Mouse (Mus musculus) right cerebral cortex, postnatal 14 days (tissue): ENCODE data around the gene Sppl2b.

Source experiments
- DNase-seq: peaks from one replicate; pipeline ENCODE4 v3.0.0; 2022

Gene Sppl2b

DNA sequence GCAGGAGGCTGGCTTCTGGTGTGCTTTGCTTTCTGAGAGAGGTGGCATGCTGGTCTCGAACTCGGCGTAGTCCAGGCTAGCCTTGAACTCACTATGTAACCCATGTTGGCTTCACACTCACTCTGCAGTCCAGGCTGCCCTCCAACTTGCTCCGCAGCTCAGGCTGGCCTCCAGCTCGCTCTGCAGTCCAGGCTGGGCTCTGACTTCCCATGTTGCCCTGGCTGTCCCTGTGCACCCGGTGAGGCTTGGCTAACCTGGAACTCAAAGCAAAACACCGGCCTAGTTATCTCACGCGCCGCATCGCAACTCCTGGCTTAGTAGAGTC is 636 bp downstream of the Sppl2b start:
- DNase-seq = no peak

DNA sequence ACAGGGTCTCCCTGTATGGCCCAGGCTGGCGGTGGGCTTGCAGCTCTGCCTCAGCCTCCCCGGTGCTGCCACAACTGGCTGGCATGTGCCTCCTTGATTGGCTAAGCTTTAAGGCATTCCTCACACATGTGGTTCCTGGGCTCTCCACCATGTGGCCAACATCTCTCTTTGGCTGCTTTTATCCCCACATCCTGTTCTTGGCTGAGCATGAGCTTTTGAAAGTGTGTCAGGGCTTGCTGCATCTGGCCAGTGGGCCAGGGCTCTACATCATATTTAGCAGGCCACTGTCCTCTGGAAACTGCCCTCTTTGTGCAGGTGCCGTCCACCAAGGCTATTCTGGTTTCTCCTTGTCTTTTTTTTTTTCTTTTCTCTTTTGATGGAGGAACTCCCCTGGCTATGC is 1.2 kb downstream of the Sppl2b start:
- no peak for DNase-seq

DNA sequence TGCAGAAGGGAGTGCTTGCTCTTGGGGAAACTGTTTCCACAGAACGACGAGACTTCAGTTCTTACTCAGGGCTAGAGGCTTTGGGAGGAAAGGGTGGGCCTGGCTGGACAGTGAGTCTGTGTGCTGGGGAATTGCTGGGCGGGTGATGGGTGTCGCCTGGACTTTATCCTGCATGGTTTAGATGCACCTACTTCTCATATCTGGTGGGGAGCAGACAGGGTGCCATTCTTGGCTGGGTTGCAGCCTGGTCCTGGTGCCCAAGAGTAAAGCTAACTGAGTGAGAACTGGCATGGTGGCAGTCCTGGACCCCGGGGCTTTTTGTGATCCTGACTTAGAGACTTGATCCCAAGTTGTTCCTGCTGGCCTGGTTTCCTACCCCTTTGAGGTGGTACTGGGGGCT is 1.8 kb downstream of the Sppl2b start:
- DNase-seq = no peak

DNA sequence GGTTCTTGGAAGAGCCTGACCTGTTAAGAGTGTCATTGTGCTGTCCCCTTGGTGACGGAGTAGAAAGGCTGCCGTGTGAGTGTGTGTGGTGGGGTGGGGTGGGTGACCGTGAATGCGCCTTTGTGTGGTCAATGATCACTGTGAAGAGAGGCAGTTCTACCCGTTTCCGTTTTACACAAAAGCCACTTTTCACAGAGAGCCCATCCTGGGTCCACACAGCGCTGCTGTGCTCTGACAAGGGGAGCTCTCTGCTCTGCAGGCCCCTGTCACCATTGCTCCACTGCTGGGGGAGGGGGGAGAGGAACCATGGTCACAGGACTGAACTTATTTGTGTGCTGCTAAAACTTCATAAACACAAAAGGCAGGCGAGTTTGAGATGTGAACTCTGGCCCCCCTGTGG is 2.3 kb downstream of the Sppl2b start:
- no peak for DNase-seq

DNA sequence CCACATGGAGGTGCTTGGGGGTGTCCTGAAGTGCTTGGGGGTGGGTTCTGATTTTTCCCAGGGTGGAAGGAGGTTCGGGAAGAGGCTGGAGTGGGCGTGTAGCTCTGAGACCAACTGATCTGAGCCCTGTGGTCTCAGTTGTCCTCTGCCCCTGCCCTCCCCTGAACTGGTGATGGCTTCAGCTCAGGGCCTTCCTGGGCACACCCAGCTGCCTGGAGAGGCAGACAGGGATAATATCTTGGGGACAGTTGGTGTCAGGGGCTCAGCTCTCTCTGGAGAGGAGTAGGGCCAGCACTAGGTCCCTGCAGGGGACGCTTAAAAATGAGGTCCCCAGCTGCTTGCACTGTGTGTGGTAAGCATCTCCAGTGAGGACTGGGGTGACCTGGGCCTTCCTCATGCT is 2.8 kb downstream of the Sppl2b start:
- DNase-seq = no peak

DNA sequence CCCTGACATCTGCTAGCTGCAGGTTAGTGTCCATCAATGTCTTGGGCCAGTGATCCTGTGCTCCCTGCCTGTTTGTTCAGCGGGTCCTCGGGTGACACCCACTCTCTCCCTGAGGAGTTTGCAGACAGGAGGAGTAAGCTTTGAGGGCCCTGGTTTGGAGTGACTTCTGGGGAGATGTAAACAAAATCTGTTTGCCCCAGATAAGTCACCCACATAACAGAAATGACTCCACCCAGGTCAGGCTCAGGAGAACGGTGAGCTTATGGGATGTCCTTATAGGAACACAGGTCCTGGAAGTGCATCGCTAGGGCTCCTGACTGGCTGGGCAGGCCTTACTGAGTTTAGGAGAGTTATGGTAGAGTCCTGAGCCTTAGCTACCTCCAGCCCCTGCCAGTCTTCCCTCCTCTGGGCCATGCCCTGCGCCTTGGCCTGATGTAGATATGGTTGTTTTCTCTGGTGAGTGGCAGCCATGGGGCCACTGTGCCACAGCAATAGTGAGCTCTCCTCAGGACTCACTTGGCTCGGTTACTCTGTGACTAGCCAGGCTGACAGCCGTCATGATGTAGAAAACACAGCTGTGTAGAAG is 3.4 kb downstream of the Sppl2b start:
- DNase-seq = no peak

DNA sequence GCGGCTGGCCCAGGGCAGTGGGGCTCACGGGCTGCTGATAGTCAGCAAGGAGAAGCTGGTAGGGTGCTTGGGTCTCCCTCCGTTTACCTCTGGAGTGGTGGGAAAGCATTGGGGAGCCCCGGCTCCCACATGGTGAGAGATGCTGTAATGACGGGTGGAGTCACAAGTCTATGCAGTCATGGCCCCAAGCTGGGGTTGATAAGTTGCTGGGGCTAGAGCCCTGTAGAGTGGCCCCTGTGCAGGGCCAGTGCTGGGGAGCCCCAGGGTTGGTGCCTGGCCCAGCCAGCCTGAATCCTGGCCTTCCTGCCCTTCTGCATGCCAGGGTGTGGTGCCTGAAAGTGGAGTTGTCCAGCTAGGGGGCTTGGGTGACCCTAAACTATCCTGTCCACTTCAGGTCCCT is 7.2 kb downstream of the Sppl2b start:
- no peak for DNase-seq

DNA sequence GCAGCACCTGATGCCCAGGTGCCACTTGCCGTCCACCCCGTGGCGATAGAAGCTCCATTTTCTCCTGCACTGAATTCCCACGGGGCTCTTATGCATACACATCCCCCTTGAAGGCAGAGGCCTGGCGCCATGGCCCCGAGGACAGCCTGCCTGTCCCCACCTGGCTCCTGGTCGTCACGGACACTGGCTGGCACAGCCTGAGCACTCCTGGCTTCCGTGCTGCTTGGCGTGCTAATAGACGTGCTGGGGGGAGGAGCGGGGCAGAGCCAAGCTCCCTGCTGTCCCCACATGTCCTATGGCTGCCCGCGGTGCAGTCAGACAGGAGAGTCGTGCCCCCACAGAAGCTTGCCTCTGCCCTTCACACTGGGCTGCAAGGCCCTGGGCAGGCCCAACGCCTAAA is 9.4 kb downstream of the Sppl2b start:
- DNase-seq = no peak

DNA sequence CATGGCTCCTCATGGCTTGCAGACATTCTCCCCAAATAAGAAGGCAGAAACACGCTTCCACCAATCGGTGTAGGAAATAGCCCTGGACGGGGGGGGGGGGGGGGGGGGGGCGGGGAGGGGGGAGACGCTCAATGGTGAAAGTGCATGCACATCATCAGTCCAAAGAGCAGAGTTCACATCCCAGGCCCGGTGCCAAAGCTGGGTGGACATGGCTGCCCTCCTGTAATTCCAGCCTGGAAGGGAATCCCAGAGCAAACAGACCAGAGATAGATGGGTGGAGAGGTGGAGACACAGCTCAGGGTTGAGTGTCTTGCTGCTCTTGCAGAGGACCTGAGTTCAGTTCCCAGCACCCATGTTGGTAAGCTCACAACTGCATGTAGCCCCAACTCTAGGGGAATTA is 15.9 kb downstream of the Sppl2b start:
- no peak for DNase-seq

DNA sequence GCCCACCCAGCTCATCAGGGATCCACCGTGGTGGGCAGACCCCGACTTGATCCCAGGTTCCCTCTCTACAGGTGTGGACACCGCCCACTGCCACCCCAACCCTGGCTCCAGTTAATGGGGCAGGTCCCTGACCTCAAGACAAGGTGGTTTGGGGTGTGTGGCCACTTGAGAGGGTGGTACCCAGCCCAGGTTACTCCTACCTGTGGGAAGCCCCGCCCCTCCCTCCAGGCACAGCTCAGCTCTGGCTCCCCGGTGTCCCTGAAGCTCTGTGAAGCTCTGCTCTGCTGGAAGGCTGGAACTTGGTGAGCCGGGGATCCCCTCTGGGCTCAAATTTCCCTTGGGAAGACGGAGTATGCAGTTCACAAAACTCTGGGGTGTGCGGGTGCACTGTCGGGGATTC is 16.5 kb downstream of the Sppl2b start, which contains the start of gene Tmprss9:
Gene Tmprss9 (plus strand): TSS at position 268 of the 400 bp plus-strand sequence.
- no peak for DNase-seq

DNA sequence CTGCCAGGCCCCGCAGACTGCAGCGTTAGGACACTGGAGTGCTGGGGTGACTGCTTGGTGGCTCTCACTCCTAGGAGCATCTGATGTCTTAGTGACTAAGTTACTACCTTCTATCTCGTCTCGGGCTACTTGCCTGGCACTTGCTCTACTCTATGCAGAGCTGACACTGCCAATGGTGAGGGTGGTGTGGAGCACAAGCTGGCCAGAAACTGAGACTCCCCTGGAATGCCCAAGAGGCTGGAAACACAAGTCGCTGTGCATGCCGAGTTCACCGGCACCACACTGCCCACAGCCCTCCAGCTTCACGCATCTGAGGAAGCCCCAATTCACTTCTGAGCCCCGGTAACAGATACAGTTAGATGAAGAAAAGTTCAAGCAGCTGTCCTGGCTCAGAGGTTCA is 19.0 kb downstream of the Sppl2b start:
- DNase-seq = no peak

DNA sequence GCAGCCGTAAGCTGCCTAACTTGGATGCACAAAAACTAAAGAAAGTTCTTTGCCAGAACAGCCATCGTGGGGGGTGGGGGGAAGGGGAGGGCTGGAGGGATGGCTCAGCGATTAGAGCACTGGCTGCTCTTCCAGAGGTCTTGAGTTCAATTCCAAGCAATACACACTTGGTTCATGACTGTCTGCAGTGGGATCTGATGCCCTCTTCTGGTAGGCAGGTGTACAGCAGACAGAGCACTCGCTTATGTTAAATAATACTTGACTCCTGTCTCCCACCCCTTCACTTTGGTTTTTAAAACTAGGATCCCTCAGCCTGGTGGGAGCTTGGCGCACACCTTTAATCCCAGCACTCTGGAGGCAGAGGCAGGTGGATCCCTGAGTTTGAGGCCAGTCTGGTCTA is 21.0 kb downstream of the Sppl2b start:
- DNase-seq = peak; percentile 53

DNA sequence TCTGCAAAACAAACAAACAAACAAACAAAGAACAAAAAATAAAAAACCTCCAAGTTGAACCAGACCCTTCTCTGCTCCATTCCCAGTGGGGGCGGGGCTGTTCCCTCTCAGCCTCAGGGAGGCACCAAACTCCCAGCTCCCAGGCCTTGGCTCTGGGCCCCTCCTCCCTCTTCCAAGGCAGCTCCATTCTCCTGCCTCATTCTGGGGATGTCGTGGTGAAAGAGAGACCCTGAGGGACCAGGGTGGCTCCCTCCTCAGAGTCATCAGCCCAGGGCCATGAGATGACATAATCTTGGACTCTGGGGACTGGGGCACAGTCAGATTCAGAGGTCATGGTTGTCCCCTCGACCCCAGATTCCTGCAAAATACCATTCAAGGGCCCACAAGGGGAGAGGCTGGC is 21.5 kb downstream of the Sppl2b start:
- no peak for DNase-seq

DNA sequence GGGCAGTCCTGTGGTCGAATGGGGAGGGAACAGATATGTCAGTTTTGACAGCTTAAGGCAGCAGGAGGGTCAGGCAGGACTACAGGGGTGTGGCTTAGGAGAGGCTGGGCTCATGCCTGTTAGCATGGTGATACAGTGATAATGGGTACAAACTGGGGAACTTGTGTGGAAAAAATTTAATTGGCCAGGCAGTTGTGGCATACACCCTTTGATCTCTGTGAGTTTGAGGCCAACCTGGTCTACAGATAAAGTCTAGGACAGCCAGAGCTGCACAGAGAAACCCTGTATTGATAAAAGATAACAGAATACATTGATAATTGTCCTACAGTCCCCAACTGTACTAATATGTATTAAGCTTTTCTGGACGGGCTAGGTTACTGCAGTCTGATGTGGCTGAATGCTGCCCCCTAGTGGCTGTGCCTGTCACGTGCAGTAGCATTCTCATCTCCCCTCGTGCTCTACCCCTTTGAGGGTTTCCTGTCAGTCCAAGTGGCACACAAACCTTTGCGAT is 25.1 kb downstream of the Sppl2b start:
- DNase-seq = peak; percentile 67

DNA sequence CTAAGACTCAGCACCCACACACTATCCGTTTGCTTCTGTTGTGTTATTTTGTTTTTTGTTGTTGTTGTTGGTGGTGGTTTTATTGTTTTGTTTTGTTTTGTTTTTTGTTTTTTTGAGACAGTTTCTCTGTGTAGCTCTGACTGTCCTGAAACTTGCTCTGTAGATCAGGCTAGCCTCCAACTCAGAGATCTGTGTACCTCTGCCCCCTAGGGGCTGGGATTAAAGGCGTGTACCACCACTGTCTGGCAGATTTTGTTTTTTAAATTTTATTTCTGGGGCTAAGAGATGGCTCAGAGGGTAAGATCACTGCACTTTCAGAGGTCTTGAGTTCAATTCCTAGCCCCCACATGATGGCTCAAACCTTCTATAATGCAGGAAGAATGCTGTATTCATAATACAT is 25.8 kb downstream of the Sppl2b start:
- DNase-seq = no peak

DNA sequence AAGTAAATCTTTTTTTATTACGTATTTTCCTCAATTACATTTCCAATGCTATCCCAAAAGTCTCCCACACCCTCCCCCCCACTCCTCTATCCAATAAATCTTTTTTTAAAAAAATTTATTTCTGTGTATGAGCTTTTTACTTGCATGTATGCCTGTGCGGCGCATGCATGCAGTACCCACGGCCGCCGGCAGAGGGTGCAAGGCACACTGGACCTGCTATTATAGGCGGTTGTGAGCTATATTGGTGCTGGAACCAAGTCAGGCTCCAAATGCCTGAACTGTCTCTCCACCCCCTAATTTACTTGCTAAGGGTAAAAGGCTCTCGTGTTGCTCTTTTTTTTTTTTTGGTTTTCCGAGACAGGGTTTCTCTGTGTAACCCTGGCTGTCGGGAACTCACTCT is 26.2 kb downstream of the Sppl2b start:
- DNase-seq = peak; percentile 74

DNA sequence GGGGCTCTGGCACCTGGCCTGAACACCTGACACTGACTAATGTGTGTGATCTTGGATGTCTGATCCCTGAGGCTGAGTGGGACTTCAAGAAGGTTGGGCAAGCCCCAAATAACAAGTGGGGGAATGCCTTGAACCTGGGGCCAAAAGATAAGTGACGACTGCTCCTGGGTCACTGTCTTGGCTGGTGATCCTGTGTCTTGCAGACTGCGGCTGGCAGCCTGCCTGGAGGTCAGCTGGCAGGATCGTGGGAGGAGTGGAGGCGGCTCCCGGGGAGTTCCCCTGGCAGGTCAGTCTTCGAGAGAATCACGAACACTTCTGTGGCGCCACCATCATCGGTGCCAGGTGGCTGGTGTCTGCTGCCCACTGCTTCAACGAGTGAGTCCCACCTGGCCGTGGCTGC is 32.1 kb downstream of the Sppl2b start:
- no peak for DNase-seq

DNA sequence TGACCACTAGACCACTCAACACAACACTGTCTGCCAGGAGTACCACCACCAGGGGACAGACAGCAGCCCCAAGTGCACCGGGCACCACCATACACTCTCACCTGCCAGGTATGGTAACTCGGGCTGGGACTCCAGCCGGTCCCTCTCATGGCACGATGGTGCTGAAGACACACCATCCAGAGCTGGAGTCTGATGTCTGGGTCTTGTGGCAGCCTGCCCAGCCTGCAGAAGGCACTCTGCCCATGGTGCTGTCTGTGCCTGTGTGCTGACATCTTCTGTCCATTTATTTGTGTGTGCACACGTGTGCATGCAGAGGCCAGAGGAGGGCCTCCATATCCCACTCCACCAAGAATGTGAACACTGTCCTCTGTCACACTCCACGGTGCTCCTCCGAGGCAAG is 40.0 kb downstream of the Sppl2b start:
- no peak for DNase-seq

DNA sequence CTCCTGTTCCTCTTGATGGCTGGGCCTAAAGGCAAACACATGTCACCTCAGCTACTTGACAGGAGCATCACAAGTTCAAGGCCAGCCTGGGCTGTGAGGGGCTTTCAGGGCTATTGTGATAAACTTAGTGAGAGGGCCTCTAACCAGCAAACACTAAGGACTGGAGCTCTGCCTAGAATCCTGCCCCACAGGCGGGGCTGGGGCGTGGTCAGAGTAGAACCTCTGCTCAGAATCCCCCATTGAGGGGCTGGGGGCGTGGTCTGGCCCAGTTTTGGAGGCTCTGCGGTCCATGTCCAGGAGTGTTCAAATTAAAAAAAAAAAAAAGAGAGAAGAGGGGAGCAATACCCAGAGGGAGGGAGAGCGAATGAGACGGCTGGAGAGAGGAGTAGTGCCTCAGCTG is 40.6 kb downstream of the Sppl2b start:
- no peak for DNase-seq

DNA sequence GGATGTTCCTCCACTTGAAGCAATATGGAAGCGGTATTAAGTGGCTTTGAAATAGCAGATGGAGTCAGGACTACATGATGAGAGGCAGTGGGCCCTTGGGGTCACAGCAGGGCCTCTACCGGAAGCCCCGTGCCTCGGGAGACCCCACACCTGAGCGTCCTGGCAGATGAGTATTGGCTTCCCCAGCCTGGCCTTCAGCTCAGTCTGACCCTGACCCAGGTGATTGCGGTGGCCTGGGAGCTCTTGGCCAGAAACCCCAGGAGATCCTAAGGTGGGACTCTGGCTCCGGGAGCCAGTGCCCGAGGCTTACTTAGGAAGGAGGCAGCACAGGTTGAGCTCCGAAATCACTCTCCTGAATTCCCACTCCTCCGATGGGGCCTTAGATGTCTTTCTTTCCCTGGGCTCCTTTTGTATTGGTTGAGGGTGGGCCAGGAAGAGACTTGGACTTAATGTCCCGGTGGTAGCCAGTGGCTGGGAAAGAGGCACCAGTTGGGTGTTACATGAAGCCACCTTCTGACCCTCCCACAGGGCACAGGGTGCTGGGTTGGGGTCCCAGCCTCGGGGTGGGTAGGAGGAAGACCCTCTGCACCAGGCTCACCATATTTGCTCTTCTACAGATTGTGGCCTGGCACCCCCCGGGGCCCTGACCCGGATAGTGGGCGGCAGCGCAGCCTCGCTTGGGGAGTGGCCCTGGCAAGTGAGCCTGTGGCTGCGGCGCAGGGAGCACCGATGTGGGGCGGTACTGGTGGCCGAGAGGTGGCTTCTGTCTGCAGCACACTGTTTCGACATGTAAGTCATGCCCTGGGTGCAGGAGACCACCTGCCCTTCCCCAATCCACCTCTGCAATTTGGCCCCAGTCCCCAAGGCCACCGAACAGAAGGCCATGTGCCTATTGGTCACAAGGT is 41.8 kb downstream of the Sppl2b start:
- DNase-seq = no peak

DNA sequence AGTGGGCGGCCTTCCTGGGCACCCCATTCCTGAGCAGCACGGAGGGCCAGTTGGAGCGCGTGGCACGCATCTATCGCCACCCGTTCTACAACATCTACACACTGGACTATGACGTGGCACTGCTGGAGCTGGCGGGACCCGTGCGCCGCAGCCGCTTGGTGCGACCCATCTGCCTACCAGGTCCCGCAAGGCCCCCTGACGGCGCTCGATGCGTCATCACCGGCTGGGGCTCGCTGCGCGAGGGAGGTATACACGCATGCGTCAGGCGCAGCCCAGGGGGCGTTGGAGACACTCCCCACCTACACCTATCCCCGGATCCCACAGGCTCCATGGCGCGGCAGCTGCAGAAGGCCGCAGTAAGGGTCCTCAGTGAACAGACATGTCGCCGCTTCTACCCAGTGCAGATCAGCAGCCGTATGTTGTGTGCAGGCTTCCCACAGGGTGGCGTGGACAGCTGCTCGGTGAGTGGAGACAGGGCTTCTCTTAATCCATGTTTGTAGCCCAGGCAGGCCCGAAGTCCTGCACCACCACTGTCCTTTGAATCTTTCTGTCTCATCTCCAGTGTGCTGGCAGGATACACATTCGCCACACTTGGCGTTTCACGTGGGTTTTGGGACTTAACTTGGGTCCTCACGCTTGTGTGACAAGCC is 42.9 kb downstream of the Sppl2b start:
- peak; percentile 68 for DNase-seq

DNA sequence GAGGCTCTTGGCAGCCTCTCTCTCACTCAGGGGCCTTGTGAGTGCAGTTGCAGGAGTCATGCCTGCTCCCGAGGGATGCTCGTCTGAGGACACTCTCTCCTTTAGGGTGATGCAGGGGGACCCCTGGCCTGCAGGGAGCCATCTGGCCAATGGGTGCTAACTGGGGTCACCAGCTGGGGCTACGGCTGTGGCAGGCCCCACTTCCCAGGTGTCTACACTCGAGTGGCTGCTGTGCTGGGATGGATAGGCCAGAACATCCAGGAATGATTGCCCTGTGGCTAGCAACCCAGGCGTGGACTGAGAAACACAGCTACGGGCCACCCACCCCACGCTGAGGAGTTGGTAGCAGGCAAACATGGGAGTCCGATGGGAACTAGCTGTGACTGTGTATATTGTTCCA is 44.0 kb downstream of the Sppl2b start:
- DNase-seq = no peak

DNA sequence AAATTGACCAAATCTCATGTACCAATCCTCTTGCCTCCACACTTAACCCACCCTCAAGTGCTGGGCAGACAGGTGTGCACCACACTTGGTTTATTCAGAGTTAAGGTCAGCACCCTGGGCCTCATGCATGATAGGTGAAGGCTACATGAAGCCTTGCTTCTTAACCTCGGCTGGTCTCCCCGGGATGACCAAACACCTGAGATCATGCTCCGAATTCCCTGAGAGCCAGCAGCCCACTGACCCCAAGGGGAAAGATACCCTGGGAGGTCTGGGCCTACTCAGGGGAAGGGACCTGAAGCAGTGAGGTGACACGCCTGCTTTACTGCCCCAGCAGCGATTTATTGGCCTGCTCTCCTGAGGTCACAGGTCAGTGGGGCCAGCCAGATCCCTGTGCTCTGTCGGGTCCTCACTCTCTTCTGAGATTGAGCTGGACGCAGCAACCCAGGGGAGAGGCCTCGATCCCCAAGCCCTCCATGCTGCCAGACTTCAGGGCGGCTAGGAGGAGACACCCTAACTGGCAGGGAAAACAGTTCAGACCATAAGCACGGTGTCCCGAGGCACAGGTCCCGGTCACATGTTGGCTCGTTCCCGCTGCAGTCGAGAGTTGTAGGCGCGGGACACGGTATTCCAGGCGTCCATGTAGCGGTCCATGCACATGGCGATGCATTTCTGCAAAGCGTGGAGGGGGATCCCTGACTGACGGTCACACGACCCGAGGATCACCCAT is 44.7 kb downstream of the Sppl2b start:
- DNase-seq = no peak
